Mouse (Mus musculus) stomach, postnatal 0 days (tissue): ENCODE data around the gene Slc12a7. TPM values are rescaled to one million over a fixed set of nuclear protein-coding genes. Genes with fewer than 3 reads are reported as not detected.

Experiments used
- ATAC-seq: fragments of 200-750 bp; cut with Nextera tagmentation; 2 replicates; pipeline ENCODE4 v1.8.0; 2017; ENCODE audit not compliant: low FRiP score, low TSS enrichment
- DNase-seq: peaks from one replicate; pipeline ENCODE4 v3.0.0-alpha.2; 2016; ENCODE audit warnings: low spot score
- H3K27ac ChIP-seq: fragments of 300-500 bp; sonication (generic); replicated peaks from 2 replicates; pipeline ENCODE4 v1.5.1; 2014; ENCODE audit warnings: mild to moderate bottlenecking, control low read depth
- H3K27me3 ChIP-seq: fragments of 300-500 bp; sonication (generic); 2 replicates; pipeline ENCODE4 v1.6.1; 2014; ENCODE audit warnings: low read length; ENCODE audit not compliant: control insufficient read depth, insufficient read depth
- H3K36me3 ChIP-seq: fragments of 300-500 bp; sonication (generic); 2 replicates; pipeline ENCODE4 v1.6.1; 2014; ENCODE audit warnings: low read length, mixed read lengths; ENCODE audit not compliant: control insufficient read depth, insufficient read depth
- H3K4me1 ChIP-seq: fragments of 300-500 bp; sonication (generic); replicated peaks from 2 replicates; pipeline ENCODE4 v1.6.1; 2014; ENCODE audit warnings: antibody characterized with exemption; ENCODE audit not compliant: control insufficient read depth, insufficient read depth
- H3K4me2 ChIP-seq: fragments of 300-500 bp; sonication (generic); replicated peaks from 2 replicates; pipeline ENCODE4 v1.6.1; 2014; ENCODE audit warnings: low read depth, mild to moderate bottlenecking, control low read depth, moderate library complexity
- H3K4me3 ChIP-seq: fragments of 300-500 bp; sonication (generic); 2 replicates; pipeline ENCODE4 v1.5.1; 2014; ENCODE audit warnings: low read depth, low read length, control low read depth
- H3K9ac ChIP-seq: fragments of 300-500 bp; sonication (generic); 2 replicates; pipeline ENCODE4 v1.6.1; 2014; ENCODE audit warnings: mild to moderate bottlenecking, low read length, control low read depth, mixed read lengths
- H3K9me3 ChIP-seq: fragments of 300-500 bp; sonication (generic); 2 replicates; pipeline ENCODE4 v1.6.1; 2016; ENCODE audit warnings: low read length; ENCODE audit not compliant: control insufficient read depth
- CTCF ChIP-seq: IDR thresholded peaks from 2 replicates; pipeline ENCODE4 v1.5.1; 2016; ENCODE audit warnings: antibody characterized with exemption, low read depth, mild to moderate bottlenecking, moderate library complexity
- EP300 ChIP-seq: optimal IDR thresholded peaks from 2 replicates; pipeline ENCODE3; 2016; ENCODE audit warnings: antibody characterized with exemption
- WGBS: fragments of 180-500 bp; shearing (Covaris S2); extraction: QIAGEN DNeasy Blood & Tissue Kit; methylation state at CpG from one replicate; pipeline ENCODE4 v1.1.7; 2014; 5-methylcytosine and 5-hydroxymethylcytosine counted together
- polyA plus RNA-seq: library from polyadenylated mRNA; unstranded; fragments of >200 nt; fragmentation: Nextera tagmentation; extraction: Ambion mirVana; gene quantifications from 2 replicates; pipeline ENCODE4 v1.2.1, GENCODE M21; 2015

Slc12a7 gene
- polyA plus RNA-seq, 1 experiment from 2014 or later, result 17.9 TPM

DNA sequence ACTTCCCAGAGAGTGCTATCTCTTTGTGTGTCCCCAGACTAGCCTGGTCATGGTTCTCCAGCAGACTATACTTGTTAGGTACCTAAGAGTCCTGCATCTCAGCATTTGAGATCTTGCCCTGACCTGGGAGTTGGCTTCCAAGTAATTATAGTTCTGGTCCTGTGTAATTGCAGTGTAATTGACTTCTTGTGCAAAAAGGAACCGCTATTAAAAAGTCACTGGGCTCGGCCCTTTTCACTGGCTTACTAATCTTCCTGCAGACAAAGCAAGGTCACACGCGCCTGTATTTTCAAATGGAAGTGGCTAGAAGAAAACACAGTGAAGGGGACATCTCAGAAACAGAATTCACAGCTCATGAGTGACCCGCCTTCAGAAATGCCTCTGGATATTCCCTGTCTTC, 21.1 kb upstream of the Slc12a7 start:
- no peak overlapping the region for H3K4me2 ChIP-seq
- TF ChIP-seq EP300, result no peak
- TF ChIP-seq CTCF, result no peak
- H3K4me1 ChIP-seq, result no peaks in the 10 kb centered on the region
- WGBS, result 82% methylated on average over 5 of the region's 5 CpGs
- no peak overlapping the region for H3K27ac ChIP-seq
- no peaks in the 10 kb centered on the region for H3K36me3 ChIP-seq
- H3K27me3 ChIP-seq, result no peaks in the 10 kb centered on the region
- no peak overlapping the region for H3K9ac ChIP-seq
- ATAC-seq (no peak), DNase-seq (no peak)
- no peak overlapping the region for H3K4me3 ChIP-seq
- no peaks in the 10 kb centered on the region for H3K9me3 ChIP-seq

DNA sequence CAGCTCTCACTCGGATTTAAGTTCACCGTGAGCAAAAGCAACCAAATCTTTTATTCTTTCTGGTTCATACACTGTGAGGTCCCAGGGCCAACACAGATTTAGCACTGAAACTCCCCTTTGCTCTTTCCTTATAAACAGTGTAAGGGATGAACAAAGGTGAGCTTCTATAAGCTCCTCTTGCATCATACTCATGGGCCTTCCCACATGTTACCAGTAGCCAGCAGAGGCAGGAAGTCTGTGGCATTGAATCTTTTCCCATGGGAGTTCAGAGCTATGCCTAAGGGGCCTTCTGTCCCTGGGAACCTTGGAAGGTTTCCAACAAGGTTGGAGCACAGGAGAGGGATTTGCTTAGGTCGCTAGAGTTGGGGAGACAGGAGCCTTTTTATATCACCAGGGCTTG, 20.7 kb upstream of the Slc12a7 start:
- DNase-seq, result no peak
- no peak overlapping the region for H3K4me2 ChIP-seq
- H3K9me3 ChIP-seq, result no peaks in the 10 kb centered on the region
- no peak overlapping the region for H3K9ac ChIP-seq
- no peaks in the 10 kb centered on the region for H3K4me1 ChIP-seq
- no peak overlapping the region for H3K4me3 ChIP-seq
- WGBS, result 69% methylated on average over 3 of the region's 3 CpGs
- ATAC-seq, result no peak
- no peaks in the 10 kb centered on the region for H3K27me3 ChIP-seq
- H3K36me3 ChIP-seq, result no peaks in the 10 kb centered on the region
- no peak overlapping the region for H3K27ac ChIP-seq
- no peak for TF ChIP-seq CTCF
- TF ChIP-seq EP300, result no peak

GRCm38 (mm10) chr13:73713204-73713603, 19.7 kb upstream of the Slc12a7 start:
- DNase-seq, result no peak
- no peaks in the 10 kb centered on the region for H3K27me3 ChIP-seq
- ATAC-seq, result no peak
- H3K9me3 ChIP-seq, result no peaks in the 10 kb centered on the region
- H3K4me3 ChIP-seq, result no peak overlapping the region
- no peaks in the 10 kb centered on the region for H3K36me3 ChIP-seq
- 65% methylated on average over 4 of the region's 4 CpGs for WGBS
- TF ChIP-seq EP300 (no peak), CTCF (no peak)
- H3K4me2 ChIP-seq, result no peak overlapping the region
- H3K9ac ChIP-seq, result no peak overlapping the region
- H3K27ac ChIP-seq, result no peak overlapping the region
- no peaks in the 10 kb centered on the region for H3K4me1 ChIP-seq

- Histone ChIP-seq H3K4me1 (no peaks in the 10 kb centered on the region), H3K27ac (no peak overlapping the region), H3K9me3 (no peaks in the 10 kb centered on the region), H3K36me3 (no peaks in the 10 kb centered on the region), H3K27me3 (no peaks in the 10 kb centered on the region), H3K4me2 (no peak overlapping the region), H3K9ac (no peak overlapping the region), H3K4me3 (no peak overlapping the region)
- DNase-seq, result no peak
- 54% methylated on average over 2 of the region's 2 CpGs for WGBS
- TF ChIP-seq EP300 (no peak), CTCF (peak; percentile 76)
- peak; percentile 89 for ATAC-seq
Measured at GRCm38 (mm10) chr13:73714020-73714419, 18.9 kb upstream of the Slc12a7 start.

GRCm38 (mm10) chr13:73718225-73718624, 14.7 kb upstream of the Slc12a7 start:
- WGBS, result 0% methylated on average over 2 of the region's 2 CpGs
- no peak overlapping the region for H3K9ac ChIP-seq
- TF ChIP-seq EP300 (no peak), CTCF (peak; percentile 99)
- H3K4me1 ChIP-seq, result no peaks in the 10 kb centered on the region
- H3K9me3 ChIP-seq, result no peaks in the 10 kb centered on the region
- no peak overlapping the region for H3K27ac ChIP-seq
- no peak overlapping the region for H3K4me3 ChIP-seq
- ATAC-seq (0 out of 2 replicates have a peak, but pooled peaks have one; percentile 13), DNase-seq (peak; percentile 86)
- no peaks in the 10 kb centered on the region for H3K27me3 ChIP-seq
- no peaks in the 10 kb centered on the region for H3K36me3 ChIP-seq
- no peak overlapping the region for H3K4me2 ChIP-seq

DNA sequence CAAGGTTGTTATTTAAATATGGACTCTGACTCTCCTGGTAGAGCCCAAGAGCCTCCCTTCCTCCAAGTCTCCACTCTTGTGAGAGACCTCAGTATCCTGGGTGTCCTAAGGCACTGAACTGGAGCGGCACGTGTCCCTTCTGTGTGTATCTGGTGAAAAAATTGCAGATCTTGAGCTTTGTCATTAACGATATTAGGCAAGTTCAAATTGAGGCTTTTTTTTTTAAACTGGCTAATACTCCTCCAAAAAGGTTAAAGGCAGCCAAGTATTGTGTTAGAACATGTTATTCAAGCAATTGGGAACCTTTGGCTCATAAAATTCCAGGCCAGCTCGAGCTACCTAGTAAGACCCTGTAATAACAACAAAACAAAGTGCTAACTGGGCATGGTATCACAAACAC, 12.7 kb upstream of the Slc12a7 start:
- no peak overlapping the region for H3K4me2 ChIP-seq
- TF ChIP-seq CTCF, result no peak
- TF ChIP-seq EP300, result no peak
- no peaks in the 10 kb centered on the region for H3K4me1 ChIP-seq
- H3K27me3 ChIP-seq, result no peaks in the 10 kb centered on the region
- no peak overlapping the region for H3K4me3 ChIP-seq
- ATAC-seq (no peak), DNase-seq (no peak)
- 80% methylated on average over 4 of the region's 4 CpGs for WGBS
- no peak overlapping the region for H3K9ac ChIP-seq
- no peaks in the 10 kb centered on the region for H3K36me3 ChIP-seq
- H3K27ac ChIP-seq, result no peak overlapping the region
- no peaks in the 10 kb centered on the region for H3K9me3 ChIP-seq
